Mouse (Mus musculus) c-Kit-positive CD71-positive TER-119-negative erythroid progenitor cells, embryonic 14.5 days (primary cell): ENCODE measurements around the gene Ccdc47.
"Not testable (repeated sequence)": the region's sequence is repeated elsewhere in the genome, so short reads cannot be mapped to it uniquely, and the experiment has no call there.

Experiments used
- DNase-seq: peaks from one replicate; pipeline ENCODE4 v3.0.0-alpha.2; 2013; ENCODE audit warnings: low read depth

The Ccdc47 gene

DNA sequence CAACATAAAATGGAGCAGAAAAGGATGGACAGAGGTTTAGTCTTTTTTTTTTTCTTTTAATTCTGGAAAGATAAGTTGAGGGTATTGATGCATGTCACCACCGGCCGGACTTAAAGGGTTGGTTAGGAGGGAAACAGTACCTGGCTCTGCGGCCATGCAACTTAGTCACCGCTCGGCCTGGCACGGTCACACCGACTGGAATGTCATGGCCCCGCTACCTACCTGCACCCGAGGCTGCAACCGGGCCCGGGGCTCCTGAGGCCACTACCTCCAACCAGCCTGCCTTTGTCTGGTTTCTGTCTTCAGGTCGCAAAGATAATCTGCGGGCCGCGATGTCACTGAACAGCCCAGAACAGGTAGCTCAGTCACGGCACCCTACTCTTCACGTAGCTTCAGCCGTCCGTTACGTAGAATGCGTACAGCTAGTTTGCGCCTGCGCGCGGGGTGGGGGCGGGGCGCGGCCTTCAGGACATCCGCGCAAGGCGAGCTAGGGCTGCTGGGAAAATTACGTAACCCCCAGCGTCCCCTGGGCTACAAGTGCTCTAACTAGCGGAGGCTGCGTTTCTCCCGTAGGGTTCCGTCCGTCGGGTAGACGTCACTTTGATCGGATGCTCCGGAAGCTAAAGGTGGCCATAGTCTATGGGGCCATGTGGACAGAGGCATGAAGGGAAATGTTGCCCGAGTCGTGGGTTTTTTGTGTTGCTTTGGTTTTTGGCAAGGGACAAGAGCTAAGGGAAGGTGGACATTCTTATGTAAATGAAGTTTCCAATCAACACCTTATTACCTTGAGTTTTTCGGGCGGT lies at the start of gene Ccdc47:
Gene Ccdc47 (minus strand): TSS at position 418 of the 803 bp plus-strand sequence.
- DNase-seq, result peak; percentile 96

DNA sequence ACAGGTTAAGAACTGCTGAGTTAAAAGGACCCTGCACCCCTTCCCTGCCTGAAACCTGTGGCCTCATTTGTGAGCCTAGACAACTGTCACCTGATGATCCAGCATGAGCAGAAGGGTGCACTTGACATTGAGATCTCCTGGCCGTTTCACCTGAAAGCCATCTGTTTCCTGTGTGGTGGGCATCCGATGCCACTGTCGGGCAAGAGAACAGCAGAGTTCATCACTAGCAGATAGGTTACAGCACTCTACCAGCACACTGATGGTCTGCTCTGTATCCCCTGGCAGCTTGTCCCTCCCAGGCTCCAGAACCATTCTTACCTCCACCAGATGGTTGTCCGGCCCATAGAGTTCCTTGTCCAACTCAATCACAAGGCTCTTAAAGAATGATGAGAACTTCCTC lies 49.4 kb upstream of the Ccdc47 start:
- DNase-seq, result no peak

DNA sequence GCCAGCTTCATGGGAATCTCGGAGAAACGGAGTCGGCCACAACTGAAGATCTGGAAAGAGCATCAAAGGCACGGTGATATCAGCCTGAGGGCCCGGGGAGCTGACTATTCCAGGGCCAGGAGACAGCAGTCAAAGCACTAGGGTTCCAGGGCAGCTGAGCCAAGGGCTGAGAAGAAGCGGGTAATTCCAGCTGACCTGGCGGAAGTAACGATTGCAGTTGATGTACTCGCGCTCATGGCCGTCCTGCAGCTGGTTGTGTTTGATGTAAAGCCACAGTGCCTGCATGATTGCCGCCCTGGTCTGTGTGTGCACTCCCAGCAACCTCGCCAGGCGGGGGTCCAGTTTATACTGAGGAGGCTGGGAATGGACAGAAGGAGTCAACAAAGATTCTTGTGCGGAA lies 48.8 kb upstream of the Ccdc47 start:
- DNase-seq, result no peak

DNA sequence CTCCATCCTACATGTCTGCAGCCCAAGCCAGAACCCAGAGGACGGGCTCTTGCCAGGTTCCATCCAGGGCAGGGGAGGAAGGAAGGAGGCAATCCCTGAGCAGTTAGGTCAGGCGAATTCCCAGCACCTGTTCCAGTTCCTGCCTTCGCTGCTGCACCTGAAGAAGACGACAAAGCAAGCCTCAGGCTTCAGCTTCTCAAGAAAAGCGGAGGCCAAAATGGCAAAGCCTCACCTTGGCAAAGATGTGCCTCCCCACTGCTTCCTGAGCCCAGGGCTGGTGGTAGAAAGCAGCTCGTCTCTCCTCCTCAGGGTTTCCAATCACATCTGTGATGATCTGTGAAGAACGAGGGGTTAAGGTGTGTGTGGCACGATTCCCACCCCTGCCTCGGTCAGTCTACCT lies 47.8 kb upstream of the Ccdc47 start:
- DNase-seq, result no peak

DNA sequence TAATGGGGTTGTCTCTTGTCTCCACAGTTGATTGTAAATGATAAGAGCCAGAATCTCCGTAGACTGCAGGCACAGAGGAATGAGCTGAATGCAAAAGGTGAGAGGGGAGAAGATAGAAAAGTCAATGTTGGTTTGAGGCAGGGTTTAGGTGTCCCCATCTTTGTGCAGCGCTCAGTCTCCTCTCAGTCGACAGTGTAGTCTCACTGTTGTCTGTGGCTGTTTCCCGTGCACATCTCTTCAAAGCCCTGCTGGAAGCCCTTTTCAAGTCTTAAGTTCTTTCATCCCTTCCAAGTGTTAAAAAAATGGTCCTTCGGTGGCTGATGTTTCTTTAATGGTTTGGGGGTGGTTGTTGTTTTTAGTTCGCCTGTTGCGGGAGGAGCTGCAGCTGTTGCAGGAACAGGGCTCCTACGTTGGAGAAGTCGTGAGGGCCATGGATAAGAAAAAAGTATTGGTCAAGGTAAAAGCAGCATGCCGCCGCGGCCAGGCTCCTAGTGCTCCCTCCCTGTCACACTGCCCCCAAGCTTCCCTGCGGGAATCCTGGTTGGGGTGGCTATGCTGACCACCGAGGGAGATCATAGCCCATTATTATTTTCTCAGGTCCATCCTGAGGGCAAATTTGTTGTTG lies 44.8 kb upstream of the Ccdc47 start:
- DNase-seq, result no peak

DNA sequence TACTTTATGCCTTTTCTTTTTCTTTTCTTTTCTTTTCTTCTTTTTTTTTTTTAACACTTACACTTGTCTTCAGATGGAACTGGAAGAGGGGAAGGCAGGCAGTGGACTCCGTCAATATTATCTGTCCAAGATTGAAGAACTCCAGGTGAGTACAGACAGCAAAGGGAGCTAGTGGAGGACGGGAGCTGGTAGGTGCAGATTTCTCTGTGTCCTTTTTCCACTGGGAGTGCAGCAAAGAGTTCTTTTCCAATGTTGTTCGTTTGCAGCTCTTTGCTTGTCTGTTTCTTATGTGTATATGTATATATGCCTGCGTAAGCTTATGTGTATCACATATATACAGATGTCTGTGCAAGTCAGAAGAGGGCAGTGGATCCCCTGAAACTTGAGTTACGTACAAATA lies 40.6 kb upstream of the Ccdc47 start:
- DNase-seq, result no peak

DNA sequence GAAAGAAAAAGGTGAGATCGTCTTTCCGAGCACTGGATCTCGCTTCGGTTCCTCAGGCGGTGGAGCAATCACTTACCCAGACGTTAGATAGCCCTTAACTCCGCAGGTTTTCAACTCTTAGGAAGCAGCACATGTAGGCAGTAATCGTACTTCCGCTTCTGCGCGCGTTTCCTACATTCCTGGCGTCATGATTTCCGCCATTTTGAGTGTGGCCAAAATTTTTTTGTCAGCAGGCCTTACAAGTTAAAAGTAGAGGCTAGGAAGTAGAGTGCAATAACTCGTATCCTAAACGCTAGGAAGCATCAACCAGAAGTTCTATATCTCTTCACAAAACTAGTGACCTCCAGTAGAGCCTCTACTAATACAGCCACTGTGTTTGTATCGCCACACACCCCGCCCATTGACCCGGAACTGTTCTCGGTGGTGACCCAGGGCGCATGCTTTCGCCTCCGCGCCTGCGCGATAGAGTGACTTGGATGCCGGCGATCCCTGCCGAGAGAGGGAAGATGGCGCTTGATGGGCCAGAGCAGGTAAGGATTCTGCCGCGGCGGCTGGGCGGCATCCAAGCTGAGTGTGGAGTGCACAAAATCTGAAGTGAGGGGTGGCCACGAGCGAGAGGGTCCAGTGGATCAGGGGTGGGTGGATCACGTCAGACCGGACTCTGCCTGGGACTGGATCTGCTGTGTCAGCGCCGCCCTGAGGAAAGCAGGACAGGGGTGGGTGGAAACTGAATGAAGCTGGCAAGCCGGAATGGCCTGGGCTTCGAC lies 39.7 kb upstream of the Ccdc47 start, which contains the start of the genes Ftsj3 and Psmc5:
Gene Ftsj3 (minus strand): TSS at position 395 of the 767 bp plus-strand sequence.
Gene Psmc5 (plus strand): TSS at position 470 of the 767 bp plus-strand sequence.
- peak; percentile 96 for DNase-seq

DNA sequence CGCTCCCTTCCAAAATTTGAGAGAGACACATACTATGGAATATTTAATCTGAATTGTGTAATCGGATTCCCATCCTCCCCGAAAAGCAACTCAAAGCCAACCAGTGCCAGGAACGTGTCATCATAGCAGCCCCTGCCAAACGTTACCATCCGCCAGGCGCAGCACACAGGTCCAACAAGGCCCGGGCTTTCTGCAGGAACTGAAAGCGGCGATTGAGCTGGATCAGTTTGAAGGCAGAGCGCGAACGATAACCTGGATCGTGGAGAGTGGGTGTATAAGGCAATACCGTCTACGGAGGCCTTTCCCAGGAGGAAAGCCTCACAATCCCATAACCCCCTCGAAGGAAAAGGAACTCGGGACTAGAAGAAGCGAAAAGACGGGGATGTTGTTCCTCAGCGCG lies 39.0 kb upstream of the Ccdc47 start:
- no peak for DNase-seq

DNA sequence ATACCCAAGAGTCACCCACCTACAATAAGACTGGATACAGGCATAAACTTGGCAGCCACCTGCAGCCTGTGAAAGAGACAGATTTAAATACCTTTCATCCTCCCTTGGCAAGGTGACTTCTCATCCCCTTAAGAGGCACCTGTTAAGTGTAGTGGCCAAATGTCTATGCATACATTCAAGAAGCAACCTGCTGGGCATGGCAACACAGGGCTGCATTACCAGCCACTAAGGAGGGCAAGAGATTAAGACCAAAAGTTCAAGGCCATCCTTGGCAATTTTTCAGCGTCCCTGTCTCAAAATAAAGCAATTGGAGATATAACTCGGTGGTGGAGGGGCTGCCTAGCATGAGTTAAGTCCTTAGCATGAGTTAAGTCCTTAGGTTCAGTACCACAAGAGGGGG lies 38.6 kb upstream of the Ccdc47 start:
- no peak for DNase-seq

DNA sequence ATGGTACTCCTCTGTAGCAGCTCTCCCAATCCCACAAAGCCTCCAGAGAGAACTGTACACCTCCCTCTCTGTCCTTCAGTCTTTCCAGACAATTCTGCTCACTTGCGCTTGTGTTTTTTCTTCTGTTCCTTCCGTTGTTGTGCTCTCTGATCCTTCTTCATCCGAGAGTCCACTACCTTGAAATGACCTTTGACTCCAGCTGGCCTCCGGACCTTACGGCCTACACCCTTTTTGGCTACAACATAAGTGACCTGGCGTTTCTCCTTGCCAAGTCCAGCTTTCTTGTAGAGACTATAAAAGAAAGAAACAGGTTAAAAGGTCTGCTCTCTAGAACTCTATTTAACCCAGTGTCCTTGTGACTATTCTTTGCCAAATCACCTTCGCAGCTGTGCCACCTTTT lies 33.2 kb upstream of the Ccdc47 start:
- no peak for DNase-seq

DNA sequence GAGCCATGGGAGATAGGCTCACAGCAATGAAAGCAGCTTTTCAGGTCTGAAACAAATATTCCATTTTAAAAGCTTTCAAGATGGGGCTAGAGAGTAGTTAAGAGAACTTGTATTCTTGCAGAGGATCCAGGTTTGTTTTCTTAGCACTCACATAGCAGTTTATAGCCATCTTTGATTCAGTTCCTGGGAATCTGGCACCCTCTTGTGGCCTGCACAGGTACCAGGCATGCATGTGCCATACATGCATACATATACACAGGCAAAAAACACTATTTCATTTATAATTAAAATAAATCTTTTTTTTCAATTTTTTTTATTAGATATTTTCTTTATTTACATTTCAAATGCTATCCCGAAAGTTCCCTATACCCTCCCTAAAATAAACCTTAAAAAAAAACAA lies 30.7 kb upstream of the Ccdc47 start:
- DNase-seq, result no peak

DNA sequence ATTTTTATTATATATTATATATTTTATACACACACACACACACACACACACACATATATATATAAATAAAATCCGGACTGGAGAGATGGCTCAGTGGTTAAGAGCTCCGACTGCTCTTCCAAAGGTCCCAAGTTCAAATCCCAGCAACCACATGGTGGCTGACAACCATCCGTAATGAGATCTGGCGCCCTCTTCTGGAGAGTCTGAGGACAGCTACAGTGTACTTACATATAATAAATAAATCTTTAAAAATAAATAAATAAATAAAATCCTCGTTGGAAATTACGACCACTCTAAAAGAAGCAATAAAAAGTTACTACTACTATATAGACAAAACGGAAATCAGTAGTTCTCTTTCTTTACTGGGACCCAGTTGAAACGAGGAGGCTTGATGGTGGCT lies 17.8 kb upstream of the Ccdc47 start:
- DNase-seq, result not testable (repeated sequence)

DNA sequence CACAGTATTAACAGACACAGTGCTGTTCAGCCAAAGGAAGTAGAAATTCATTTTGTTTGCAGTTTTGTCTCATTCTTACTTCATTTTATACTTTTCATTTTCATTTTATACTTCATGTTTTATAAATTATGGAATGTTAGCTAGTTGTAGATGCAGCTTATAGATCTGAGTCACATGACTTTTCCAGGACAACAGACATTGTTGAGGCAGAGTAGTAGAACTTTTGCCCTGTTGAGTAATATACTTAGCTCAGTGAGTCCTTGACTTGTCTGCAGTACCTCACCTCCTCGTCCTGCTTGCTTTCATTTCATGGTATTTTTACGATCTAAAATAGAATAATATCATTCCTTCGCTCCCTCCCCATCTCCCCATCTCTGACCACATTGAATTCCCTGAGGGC lies 4.5 kb upstream of the Ccdc47 start:
- DNase-seq, result no peak

DNA sequence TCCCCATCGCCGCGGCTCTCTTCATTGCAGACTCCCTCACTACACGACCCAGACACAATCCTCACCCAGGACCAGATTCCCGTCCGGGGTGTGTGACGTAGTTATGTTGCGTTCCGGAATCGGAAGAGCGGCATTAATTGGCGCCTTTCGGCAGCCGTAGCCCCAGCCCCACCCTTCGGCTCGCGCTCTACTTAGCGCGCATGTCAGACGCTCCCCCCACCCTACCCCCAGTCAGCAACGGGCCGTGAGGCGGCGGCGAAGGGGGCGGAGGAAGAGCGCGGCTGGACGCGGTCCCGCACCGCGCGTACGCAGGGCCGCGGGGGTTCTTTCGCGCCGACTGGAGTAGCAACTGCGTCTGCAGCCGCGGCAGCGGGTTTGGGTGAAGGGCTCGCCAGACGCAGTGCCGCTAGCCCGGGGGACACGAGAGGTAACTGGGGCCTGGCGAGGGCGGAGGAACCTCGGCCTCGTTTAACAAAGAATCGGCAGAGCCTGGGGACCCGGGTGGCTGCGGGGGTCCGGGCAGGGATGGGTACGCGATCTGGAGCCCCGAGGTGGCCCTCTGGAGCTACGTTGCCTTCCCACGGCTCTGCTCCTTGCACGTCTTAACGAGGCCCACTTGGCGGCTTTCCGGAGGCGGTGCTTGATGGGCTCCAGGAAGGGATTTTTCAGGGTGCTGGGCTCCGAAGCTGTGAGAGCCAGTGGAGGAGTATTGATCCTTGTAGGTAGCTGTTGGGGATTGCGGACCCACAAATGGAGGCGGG lies 766 bp upstream of the Ccdc47 start, which contains the start of gene Ddx42:
Gene Ddx42 (plus strand): TSS at position 197 of the 761 bp plus-strand sequence.
- DNase-seq, result peak; percentile 92

DNA sequence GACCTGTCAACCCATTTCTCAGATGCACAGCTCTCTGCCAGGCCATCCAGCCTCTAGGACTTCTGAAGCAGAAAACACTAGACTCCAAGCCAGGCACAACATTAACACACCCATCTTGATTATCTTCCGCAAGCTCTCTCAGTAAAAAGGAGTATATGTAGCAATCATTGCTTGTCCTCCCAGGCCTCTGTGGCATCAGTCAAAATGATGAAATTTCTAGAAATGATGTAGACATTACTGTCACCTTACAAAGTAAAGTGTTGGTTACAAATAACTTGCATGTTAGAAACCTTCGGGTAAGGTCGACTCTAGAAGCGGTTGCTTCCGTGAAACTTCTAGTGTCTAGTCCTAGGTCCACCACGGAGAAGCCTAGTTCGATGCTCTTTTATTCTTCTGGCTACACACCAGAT lies 689 bp downstream of the Ccdc47 start:
- DNase-seq, result no peak

DNA sequence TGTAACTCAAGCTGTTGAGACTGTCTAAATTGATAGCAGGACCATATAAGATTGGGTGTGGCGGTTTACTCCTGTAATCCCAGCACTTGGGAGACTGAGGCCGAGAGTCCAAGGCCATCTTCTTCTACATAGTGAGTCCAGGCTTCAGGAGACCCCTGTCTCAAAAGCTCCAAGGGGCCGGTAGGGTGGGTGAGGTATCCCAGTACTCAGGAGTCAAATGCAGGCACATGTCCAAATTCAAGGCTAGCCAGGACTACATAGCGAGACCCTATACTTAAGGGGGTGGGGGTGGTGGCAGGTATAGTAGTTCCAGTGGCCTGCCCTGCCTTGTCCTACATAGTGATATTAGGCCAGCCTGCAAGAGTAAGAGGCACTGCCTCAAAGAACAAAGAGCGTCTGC lies 1.3 kb downstream of the Ccdc47 start:
- DNase-seq, result no peak

DNA sequence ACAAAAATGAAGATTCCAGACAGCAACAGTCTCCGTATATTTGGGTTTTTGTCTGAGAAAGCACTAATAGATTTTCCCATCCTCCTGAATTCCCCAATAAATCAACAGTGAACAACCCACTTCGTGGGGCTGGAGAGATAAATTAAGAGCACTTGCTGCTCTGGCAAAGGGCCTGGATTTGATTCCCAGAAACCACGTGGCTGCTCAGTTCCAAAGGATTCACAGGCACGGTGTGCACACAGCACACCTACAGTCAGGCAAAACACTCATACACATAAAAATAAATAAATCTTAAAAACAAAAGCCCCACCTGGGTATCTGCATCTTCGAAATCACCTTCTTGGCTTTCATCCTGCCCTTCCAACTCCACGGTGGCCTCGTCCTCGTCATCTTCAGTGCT lies 3.4 kb downstream of the Ccdc47 start:
- no peak for DNase-seq

DNA sequence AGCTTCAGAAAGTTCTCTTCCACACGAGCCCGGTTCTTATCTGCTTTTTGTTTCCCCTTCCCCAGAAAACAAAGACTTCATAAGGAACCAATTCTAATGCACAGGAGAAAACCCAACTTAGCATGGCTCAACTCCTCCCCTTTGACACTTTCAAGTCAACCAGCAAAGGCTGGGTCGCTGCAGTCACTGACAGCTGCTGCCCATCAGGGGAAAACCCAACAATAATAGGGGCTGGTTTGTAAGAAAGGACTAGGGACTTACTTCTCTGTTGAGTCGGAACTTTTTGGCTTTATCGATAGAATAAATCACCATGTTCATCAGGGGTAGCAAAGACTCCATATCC lies 14.1 kb downstream of the Ccdc47 start, which contains the start of gene Strada:
Gene Strada (minus strand): TSS at position 46 of the 343 bp plus-strand sequence.
- DNase-seq, result no peak

DNA sequence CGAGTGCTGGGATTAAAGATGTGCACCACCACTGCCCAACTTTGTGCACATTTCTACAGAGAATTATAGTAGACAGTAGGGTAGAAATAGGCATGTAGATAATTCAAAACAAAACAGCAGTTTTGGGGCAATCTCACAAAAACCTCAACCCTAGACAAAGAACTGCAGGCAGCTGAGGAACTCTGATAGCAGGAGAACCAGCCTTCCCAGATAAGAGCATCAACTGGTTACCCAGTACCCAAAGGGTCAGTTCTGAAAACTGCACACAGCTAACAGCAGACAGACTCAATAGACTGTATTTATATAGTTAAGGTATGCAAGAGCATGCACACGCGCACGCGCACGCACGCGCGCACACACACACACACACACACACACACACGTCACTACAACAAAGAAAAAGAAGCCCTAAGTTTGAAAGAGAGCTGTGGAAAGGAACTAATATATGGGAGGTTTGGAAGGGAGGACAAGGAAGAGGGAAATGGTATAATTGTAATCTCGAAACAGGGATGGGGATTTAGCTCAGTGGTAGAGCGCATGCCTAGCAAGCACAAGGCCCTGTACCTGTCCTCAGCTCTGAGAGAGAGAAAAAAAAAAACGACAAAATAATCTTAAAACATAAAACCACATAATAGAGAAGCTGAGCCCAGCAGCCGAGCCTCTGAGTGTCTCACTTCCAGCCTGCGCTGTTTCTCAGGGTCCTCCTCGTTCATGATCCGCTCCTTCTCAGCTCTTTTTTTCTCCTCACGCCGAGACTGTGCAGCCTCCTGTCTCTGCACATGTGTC lies 14.6 kb downstream of the Ccdc47 start:
- DNase-seq, result no peak

DNA sequence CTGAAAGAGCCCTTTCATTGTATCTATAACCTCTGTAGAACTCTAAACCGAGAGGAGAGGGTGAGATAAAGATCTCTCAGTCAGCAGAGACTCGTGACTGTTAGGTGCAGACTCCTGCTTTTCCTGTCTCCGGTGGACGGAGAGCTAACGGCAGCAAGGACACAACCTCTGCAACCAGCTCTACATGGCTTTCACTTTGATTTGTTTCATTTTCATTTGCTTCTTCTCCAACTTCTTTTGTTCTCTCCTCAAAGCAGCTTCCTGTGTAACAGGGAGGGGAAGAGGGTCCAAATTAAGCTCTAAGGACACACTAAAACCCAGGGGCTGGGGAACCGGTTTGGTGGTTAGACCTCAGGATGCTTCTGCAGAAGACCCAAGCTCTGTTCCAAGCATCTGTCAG lies 15.4 kb downstream of the Ccdc47 start:
- DNase-seq, result no peak

DNA sequence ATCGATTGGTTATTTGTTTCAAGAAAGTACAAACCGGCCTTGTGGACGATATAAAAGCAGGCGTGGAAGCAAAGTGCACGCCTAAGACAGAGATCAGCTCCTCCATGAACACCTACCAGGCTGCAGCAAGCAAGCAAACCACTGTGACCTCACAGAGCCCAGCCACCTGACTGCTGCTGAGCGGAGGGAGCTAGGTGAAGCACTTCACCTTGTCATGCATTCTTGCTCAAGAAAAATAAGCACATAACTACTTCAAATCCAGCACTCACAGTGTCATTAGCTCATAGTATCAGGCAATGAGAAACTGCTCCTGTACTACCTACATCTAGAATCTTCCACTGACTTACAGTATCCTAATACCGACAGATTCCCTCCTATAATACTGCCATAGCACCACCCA lies 16.1 kb downstream of the Ccdc47 start:
- DNase-seq, result not testable (repeated sequence)
